Mouse (Mus musculus) macrophage (primary cell): ENCODE results near the gene Cds2. TPM values are rescaled to one million over a fixed set of nuclear protein-coding genes. Genes with fewer than 3 reads are reported as not detected.
"Not testable (repeated sequence)": the region's sequence is repeated elsewhere in the genome, so short reads cannot be mapped to it uniquely, and the experiment has no call there.

Experiments
- H3K27ac ChIP-seq: fragments of 350-480 bp; formaldehyde crosslinking; 2 replicates; pipeline ENCODE4 v1.9.0; 2021
- H3K36me3 ChIP-seq: fragments of 350-480 bp; formaldehyde crosslinking; 2 replicates; pipeline ENCODE4 v1.9.0; 2021; ENCODE audit errors: inconsistent target
- H3K4me3 ChIP-seq: fragments of 350-480 bp; formaldehyde crosslinking; 2 replicates; pipeline ENCODE4 v1.9.0; 2021; ENCODE audit errors: inconsistent target
- H3K79me2 ChIP-seq: fragments of 350-480 bp; formaldehyde crosslinking; 2 replicates; pipeline ENCODE4 v1.9.0; 2021; ENCODE audit errors: inconsistent target
- WGBS: methylation state at CpG from one replicate; pipeline ENCODE4 v1.1.7; 2026; ENCODE audit warnings: inconsistent platforms; ENCODE audit not compliant: missing documents; 5-methylcytosine and 5-hydroxymethylcytosine counted together
- polyA plus RNA-seq: library from polyadenylated mRNA; stranded (reverse); fragments of 250-400 nt; gene quantifications from 3 replicates; pipeline ENCODE4 v1.2.4, GENCODE M21; 2018; ENCODE audit warnings: inconsistent platforms

The Cds2 gene
- polyA plus RNA-seq, 1 experiment from 2014 or later: 27.8 TPM

- peaks cover 100% of the 10 kb centered on the region for H3K79me2 ChIP-seq
- no peak overlapping the region for H3K4me3 ChIP-seq
- no peaks in the 10 kb centered on the region for H3K36me3 ChIP-seq
- WGBS: 62% methylated on average over 3 of the region's 3 CpGs
- no peak overlapping the region for H3K27ac ChIP-seq
Observed at GRCm38 (mm10) chr2:132279336-132279882, 16.5 kb downstream of the Cds2 start.

DNA sequence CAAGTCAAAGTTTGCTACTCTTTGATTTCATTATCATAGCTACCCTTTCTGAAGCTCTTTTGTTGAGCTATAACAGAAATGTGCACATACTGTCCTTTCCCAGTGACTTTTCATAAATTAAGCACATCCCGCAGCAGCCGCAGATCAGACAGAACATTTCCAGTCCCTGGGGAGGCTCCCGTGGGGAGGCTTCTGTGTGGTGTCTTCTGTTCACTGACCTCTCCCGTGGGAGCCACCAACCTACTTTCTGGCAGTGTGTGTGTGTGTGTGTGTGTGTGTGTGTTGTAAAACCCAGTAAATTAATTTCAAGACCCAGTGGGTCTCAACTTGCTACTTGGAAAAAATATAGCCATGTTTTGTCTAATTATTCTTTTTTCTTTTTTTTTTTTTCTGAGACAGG, 17.0 kb downstream of the Cds2 start:
- Histone ChIP-seq H3K79me2 (peaks cover 97% of the 10 kb centered on the region), H3K36me3 (no peaks in the 10 kb centered on the region), H3K27ac (no peak overlapping the region), H3K4me3 (no peak overlapping the region)
- WGBS: 91% methylated on average over 4 of the region's 4 CpGs

DNA sequence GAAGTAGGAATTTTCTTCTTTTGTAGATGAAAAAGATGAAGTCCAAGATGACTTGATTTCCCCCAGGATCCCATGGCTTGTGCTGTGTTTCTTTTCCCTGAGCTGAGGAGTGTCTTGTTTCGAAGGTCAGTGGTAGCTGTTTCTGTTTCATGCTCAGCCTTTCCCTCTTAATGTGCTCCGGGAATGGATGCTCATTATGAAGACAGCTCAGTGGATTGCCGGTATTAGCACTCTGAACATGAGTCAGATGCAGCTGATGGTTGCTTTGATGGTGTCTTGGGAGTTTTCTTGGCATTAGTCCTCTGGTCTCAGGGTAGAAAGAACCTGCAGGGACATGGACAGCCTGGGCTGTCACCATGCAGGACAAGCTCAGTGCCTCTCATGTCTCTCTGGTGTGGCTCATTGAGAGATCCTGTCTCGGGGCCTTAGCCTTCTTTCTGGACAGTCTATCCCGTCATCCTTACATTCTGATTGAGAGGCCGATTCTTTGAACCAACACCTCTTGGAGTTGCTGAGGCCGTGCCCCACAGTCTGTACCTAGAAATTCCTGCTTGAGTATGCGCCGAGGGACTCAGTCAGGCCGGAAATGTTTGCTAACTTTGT, 17.7 kb downstream of the Cds2 start:
- 95% methylated on average over 10 of the region's 10 CpGs for WGBS
- Histone ChIP-seq H3K4me3 (no peak overlapping the region), H3K36me3 (no peaks in the 10 kb centered on the region), H3K79me2 (peaks cover 97% of the 10 kb centered on the region), H3K27ac (no peak overlapping the region)

- 39% methylated on average over 10 of the region's 10 CpGs for WGBS
- Histone ChIP-seq H3K36me3 (no peaks in the 10 kb centered on the region), H3K79me2 (peaks cover 94% of the 10 kb centered on the region), H3K4me3 (no peak overlapping the region), H3K27ac (0 out of 2 replicates have a peak overlapping the region, but pooled peaks have one; percentile 1)
Observed at GRCm38 (mm10) chr2:132281560-132282452, 18.9 kb downstream of the Cds2 start.

GRCm38 (mm10) chr2:132282453-132283174, 19.7 kb downstream of the Cds2 start:
- Histone ChIP-seq H3K79me2 (peaks cover 94% of the 10 kb centered on the region), H3K4me3 (no peak overlapping the region), H3K27ac (no peak overlapping the region), H3K36me3 (no peaks in the 10 kb centered on the region)
- WGBS: 89% methylated on average over 11 of the region's 12 CpGs

DNA sequence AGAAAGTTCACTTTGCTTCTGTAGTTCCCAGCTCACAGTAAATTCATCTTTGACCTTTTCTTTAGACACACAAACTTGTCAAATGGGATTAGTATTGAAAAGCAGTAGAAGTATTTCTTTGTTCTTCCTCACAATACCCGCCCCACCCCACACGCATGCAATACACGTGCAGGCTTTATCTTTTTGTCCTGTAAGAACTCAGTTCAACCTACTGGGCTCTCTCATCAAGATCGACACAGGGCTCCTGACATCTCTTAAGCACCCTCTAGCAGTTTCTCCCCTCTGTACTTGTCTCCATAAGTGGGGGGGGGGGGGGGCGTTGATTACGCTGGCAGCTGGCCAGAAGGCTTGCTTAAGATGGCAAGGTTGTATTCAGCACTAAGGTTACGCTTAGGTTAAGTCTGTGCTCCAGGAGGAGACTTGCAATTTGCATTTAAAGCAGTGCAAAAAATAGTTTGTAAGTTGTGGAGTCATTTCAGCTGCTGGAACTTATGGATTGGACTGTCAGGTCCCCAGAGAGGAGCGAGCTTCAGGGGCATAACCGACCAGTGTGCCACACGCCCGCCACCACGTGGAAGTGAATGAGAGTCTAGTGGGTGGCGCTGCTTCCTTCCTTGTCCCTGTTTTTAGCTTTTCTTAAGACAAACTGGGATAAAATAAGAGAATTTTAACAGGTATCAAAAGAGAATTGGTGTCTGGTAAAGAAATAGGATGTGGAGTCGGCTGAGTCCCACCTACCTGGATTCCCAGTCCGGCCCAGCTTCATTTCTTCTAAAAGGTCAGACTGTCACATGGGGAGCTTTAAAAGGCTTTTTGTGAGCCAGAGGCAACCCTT, 20.5 kb downstream of the Cds2 start:
- no peak overlapping the region for H3K27ac ChIP-seq
- H3K36me3 ChIP-seq: no peaks in the 10 kb centered on the region
- peaks cover 94% of the 10 kb centered on the region for H3K79me2 ChIP-seq
- no peak overlapping the region for H3K4me3 ChIP-seq
- 75% methylated on average over 14 of the region's 15 CpGs for WGBS

DNA sequence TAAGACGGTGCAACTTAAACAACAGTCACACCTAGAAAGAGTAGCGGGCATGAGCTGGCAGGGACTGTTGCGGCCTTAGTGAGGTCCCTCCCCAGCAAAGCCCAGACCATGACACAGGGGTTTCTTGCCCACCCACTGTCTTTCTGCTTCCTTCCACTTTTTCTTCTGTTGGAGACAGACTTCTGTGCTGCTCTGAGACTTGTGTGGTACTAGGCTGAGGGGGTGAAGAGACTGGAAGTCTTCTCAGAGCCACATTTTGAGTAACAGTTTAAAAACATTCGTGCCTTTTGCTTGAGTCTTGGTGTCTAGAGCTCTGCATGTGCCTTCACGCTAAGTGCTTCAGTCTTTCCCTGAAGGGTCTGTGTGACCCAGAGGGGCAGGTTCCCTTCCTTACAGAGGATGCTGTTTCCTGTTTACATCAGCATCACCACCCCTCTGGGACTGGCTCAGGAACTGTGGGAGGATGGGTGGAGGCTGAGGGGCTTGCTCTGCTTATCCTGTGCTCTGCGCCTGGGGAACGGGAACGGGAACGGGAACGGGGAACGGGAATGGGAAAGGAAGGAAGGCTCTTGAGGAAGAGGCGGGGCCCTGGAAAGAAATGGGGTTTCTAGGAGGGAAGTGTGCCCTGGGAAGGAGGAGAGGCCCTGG, 21.7 kb downstream of the Cds2 start:
- H3K4me3 ChIP-seq: no peak overlapping the region
- H3K36me3 ChIP-seq: no peaks in the 10 kb centered on the region
- H3K79me2 ChIP-seq: peaks cover 94% of the 10 kb centered on the region
- H3K27ac ChIP-seq: peak overlapping the region; percentile 71
- WGBS: 26% methylated on average over 12 of the region's 12 CpGs

DNA sequence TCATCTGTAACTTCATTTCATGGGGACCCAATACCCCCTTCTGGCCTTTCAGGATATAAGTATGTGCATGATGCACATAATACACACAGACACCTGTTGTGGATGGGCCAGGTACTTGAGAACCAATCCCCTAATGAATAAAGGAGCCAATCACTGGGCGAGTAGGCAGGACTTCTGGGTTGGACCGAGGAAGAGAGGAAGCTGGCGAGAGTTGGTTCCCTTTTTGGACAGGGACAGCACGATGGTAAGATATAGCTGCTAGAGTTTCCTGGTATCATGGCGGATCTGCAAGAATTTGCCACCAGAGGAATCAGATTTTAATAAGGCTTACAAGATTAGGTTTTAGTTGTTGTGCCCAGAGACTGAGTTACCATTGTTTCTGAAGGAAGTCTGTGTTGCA, 22.8 kb downstream of the Cds2 start:
- not testable (repeated sequence) for H3K36me3 ChIP-seq, H3K4me3 ChIP-seq
- WGBS: 40% methylated on average over 5 of the region's 5 CpGs
- H3K79me2 ChIP-seq: peaks cover 94% of the 10 kb centered on the region
- peak overlapping the region; percentile 71 for H3K27ac ChIP-seq

DNA sequence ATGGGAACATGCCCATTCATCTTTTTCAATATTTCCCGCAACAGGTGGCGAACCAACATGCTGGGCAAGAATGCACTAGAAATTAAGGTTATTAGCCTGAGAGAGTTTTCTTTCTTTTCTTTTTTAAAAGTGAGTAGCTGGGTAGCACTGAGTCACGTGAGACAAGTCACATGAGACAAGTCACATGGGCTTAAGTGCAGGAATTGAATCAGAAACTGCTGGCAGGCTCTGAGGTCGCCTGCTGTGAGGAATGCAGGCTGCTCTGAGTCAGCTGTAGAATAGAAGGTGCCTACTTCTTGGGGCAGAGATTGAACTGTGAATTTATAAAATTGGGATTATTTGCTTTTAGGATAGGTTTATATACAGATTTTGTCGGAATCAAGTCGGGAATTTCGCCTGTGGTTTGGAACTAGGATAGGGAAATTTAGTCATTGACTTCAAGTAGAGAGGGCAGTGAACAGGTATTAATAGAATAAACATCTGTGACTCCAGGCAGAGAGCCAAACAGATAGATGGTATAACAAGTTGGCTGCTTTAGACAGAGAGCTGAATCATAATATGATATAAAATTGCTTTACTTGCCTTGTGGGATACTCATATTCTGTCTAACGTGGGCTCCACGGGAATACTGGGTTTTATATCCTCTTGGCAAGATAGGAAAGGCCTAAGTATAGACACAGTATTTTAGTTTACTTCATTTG, 23.6 kb downstream of the Cds2 start:
- no peak overlapping the region for H3K4me3 ChIP-seq
- H3K36me3 ChIP-seq: no peaks in the 10 kb centered on the region
- peak overlapping the region; percentile 71 for H3K27ac ChIP-seq
- H3K79me2 ChIP-seq: peaks cover 94% of the 10 kb centered on the region
- WGBS: 93% methylated on average over 9 of the region's 9 CpGs

DNA sequence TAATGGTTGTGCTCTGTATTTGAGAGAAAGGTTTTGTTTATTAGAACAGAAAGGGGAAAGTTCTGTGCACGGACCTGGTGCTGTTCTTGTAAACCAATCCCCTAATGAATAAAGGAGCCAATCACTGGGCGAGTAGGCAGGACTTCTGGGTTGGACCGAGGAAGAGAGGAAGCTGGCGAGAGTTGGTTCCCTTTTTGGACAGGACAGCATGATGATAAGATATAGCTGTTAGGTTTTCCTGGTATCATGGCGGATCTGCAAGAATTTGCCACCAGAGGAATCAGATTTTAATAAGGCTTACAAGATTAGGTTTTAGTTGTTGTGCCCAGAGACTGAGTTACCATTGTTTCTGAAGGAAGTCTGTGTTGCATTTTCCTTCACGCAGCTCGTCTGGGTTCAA, 26.3 kb downstream of the Cds2 start:
- H3K36me3 ChIP-seq, H3K27ac ChIP-seq, H3K4me3 ChIP-seq: not testable (repeated sequence)
- 27% methylated on average over 4 of the region's 7 CpGs for WGBS
- peaks cover 88% of the 10 kb centered on the region for H3K79me2 ChIP-seq

- H3K36me3 ChIP-seq: peaks cover 14% of the 10 kb centered on the region
- H3K4me3 ChIP-seq: no peak overlapping the region
- H3K27ac ChIP-seq: no peak overlapping the region
- WGBS: 94% methylated on average over 6 of the region's 6 CpGs
- H3K79me2 ChIP-seq: peaks cover 75% of the 10 kb centered on the region
Observed at GRCm38 (mm10) chr2:132290808-132291207, 27.9 kb downstream of the Cds2 start.

GRCm38 (mm10) chr2:132291265-132291664, 28.3 kb downstream of the Cds2 start:
- Histone ChIP-seq H3K36me3 (peaks cover 19% of the 10 kb centered on the region), H3K79me2 (peaks cover 73% of the 10 kb centered on the region), H3K27ac (no peak overlapping the region), H3K4me3 (no peak overlapping the region)
- WGBS: 86% methylated on average over 3 of the region's 3 CpGs

DNA sequence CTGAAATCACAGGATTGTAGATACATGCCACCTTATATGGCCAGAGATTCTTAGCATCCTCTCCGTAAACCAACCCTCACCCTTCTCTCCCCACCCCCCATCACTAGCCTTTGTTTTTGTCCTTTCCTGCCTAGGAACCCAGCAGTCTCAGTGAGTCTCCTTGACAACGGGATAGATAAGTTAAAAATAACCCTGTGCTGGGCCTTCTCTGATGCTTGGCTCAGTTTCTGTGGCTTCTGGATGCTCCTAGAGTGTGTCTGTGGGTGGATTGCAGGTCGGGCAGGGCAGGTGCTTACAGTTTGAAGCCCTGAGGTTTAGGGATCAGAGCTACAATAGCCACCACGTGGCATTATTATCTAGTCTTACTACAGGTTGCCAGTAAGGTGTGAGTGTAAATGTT, 29.1 kb downstream of the Cds2 start:
- H3K79me2 ChIP-seq: peaks cover 65% of the 10 kb centered on the region
- WGBS: 91% methylated on average over 4 of the region's 4 CpGs
- H3K27ac ChIP-seq: no peak overlapping the region
- no peak overlapping the region for H3K4me3 ChIP-seq
- H3K36me3 ChIP-seq: peaks cover 27% of the 10 kb centered on the region
